Mouse (Mus musculus) T-cell, adult 2 months (primary cell): Measurements from ENCODE around the gene Twsg1.

Source experiments
- DNase-seq: peaks from one replicate; pipeline ENCODE4 v3.0.0; 2022; ENCODE audit warnings: low spot score

Gene Twsg1

GRCm38 (mm10) chr17:65933741-65934140, 17.3 kb downstream of the Twsg1 start:
- peak; percentile 15 for DNase-seq

GRCm38 (mm10) chr17:65931525-65931924, 19.5 kb downstream of the Twsg1 start:
- DNase-seq = no peak

DNA sequence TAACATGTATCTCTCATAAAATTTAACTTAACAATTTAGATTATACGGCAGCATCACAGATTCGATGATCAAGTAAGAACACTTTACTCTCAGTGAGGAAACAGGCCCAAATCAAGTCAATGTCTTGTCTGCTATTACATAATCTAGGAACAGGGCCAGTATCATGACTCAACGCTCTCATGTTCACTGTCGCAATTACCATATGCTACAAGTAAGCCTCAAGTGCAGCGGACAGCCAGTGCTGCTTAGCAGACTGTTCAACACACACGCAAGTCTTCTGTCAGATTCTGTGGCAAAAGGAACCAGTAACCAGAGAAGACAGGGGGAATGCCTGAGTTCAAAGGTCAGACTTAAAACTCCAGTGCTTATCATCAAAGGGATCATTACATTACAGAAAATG, 20.1 kb downstream of the Twsg1 start:
- DNase-seq = no peak

- no peak for DNase-seq
Measured at GRCm38 (mm10) chr17:65930158-65930826, 20.7 kb downstream of the Twsg1 start.

DNA sequence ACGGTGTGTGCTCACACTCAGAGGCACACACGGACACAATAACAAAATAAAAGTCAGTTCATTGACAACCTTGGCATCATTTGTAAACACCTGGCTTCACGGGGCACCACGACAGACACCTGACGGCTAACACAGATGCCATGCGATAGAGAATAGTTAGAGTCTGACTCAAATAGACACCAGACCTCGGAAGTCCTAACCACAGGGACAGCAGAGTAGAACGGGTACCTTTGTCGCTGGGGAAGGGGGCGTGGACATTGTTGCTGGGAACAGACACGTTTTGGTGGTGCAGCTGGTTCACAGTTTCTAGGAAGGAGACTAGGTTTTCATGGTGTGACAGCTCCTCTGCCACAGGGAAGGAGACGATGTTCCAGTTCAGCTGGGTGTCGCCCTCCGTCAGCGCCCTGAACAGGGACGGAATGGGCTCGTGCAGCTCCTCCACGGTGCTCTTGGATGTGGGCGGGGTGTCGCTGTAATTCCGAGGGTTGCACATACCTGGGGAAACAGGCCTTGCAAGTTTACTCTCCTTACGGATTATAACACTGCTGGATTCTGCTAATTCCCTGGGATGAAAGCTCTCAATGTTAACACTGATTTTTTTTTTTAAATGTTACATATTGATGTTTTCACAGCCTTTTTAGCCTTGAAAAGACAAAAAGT, 21.6 kb downstream of the Twsg1 start:
- DNase-seq = no peak

DNA sequence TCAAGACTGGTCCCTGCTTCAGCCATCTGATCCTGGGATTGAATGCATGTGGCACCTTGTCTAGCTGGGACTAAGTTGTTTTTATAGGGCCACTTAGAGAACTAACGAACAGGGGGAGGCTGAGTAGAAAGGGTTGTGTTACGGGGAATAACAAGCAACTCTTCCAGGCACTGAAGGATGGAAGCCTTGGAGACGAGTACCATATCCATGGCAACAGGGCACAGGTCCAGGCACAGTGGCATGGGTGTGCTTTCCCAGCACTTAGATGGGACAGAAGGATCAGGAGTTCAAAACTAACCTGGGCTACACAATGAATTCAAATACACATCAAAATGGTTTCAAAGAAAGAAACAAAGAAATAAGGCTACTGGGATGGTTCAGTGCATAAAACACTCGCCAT, 23.9 kb downstream of the Twsg1 start:
- DNase-seq = no peak

DNA sequence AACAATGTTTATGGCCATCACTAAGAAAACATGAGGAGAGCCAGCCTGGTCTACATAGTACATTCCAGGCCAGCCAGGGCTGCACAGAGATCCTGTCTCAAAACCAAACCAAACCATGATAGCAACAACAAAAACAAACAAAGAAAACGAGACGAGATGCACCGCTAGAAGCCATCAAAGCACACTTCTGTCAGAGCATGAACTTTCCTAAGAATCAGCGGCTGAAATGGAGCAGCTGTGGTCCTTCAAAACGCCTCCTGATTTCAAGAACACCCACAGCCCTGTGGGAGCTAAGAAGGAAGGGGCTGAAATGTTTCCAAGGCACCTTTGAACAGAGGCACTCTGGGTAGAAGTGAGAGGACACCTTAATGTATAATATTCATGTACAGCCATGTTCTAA, 26.8 kb downstream of the Twsg1 start:
- no peak for DNase-seq

DNA sequence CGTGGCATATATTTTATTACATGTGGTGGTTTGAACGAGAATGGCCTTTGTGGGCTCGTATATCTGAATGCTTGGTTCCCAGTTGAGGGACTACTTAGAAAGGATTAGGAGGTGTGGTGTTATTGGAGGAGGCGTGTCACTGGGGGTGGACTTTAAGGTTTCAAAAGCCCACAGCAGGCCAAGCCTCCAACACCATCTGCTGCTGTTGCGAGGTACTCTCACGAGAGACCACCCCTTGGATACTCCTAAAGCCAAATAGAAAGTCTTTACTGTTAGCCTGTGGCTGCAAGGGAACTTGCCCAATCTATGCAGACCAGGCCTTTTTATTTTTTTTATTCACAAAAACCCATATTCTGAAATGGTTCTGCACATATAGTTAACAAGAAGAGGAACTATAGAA, 29.1 kb downstream of the Twsg1 start:
- DNase-seq = no peak

GRCm38 (mm10) chr17:65919235-65919634, 31.8 kb downstream of the Twsg1 start:
- DNase-seq = no peak

DNA sequence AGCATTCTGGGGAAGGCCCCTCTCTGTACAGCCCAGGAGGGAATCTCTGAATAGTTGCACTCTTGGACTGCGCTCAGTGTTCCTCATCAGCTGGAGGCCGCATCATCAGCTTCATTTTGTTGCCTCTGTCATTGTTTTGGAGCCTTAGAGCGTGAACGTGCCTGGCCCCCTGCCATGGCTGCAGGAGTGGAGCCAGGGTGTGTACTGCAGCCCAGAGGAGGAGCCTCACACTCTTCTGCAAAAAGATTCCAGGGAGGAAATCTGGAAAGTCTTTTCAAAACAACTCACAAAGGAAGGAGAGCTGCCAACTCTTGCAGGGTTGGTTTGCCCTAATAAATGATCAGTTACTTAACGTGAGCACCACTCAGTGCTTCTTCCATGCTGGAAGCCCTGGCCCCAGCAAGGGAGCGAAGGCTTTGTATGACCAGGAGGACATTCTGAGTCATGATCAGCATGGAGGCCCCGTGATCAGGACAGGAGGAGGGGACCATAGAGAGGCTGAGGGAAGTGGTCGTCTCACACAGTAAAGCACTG, 34.8 kb downstream of the Twsg1 start:
- no peak for DNase-seq

DNA sequence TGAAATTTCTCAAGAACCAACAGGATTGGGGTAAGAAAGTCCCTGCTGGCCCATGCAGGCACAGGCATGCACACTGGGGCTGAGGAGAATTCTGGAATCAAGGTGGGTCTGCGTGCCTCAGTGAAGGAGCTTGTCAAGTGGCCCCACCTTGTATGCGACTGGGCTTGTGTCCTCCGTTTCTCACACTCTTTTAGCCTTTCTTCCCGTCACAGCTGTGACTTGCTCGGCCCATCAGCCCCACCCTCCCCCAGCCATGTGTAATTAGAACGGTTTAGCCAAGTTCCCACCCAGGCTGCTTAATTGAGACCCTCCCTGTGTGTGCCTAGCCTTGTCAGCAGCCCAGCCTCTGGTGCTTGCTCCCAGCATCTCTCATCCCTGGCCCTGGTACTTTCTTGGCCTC, 36.9 kb downstream of the Twsg1 start:
- no peak for DNase-seq

DNA sequence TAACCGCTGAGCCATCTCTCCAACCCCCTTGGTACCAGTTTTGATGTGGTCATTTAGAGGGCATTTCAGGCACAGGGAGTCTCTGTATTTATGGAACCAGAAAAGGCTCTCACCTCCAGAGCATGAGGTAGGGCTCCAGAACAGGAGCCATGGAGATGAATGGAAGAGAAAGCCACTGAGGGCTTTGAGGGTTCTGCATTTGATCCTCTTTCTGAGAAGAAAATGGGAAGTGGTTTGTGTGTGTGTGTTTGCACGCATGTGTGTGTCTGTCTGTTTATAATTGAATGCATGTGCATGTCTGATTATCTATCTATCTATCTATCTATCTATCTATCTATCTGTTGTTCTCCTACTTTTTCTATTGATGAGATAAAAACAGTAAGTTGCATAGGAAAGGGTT, 38.8 kb downstream of the Twsg1 start:
- no peak for DNase-seq

- no peak for DNase-seq
Measured at GRCm38 (mm10) chr17:65911285-65912069, 39.5 kb downstream of the Twsg1 start.

- no peak for DNase-seq
Measured at GRCm38 (mm10) chr17:65908270-65908669, 42.8 kb downstream of the Twsg1 start.

DNA sequence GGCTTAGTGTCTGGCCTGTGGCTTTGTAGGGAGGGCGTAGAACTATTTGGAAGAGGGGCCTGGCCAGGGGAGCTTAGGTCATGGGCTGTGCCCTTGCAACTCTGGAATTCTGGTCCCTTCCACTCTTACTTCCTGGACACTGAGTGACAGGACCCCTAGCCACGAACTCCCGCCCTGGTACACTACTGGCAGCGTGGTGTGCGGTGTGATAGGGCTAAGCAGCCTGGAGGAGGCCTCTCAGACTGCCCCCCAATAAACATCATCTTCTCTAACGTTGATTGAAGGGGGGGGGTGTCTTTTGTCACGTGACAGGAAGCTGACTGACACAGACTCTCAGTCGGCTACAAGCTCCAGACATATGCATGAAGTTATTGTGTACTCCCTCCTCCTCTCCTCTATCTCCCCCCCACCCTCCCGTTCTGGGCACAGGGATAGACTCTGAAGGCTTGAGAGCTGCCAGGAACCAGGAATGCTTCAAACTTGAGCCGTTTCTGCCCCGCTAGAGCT, 44.1 kb downstream of the Twsg1 start:
- DNase-seq = peak; percentile 64

DNA sequence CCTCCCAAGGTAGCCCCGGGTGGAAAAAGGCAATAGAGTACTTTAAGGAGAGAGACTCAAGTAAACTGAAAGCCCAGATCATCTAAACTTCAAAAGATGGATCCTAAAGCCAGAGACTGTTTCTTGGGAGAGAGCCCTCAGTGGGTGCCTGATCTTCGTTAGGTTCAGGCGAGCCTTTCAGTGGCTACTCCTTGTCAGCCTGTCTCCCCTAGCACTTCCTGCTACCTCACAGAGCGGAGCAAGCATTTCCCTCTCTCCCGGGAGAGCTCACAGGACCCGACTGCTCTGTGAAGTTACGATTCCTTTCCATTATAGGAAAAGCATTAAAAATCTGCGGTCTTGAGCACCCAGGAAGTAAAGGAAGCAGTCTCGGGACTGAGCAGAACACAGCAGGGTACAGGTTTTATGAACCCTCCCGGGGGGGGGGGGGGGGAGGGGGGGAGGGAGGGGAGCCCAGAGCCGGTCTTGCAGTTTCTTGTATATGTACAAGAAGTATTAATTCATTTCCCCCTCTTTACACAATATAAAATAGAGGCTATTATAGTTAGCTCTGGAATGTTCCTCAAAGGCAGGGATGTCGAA, 44.6 kb downstream of the Twsg1 start:
- no peak for DNase-seq

- no peak for DNase-seq
Measured at GRCm38 (mm10) chr17:65905241-65905640, 45.8 kb downstream of the Twsg1 start.

DNA sequence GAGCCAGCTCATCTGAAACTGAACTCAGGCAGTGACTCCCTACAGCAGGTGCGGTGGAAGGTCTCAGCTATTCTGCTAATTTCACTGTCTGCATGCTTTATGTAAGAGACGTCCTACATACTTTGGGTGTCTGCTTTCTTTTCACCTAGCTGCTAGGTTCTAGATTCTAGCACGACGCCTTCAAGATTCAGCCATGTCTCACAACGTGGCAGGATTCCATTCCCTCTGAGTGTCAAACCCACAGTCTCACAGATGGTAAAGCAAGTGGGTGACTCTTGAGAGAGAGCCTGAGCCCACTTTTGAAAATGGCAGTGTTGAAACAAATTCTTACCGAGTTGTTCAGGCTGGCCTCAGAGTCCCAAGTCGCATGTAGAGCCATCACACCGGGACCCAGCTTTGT, 47.2 kb downstream of the Twsg1 start:
- no peak for DNase-seq

GRCm38 (mm10) chr17:65903011-65903410, 48.0 kb downstream of the Twsg1 start:
- DNase-seq = no peak

GRCm38 (mm10) chr17:65902281-65902680, 48.7 kb downstream of the Twsg1 start:
- no peak for DNase-seq

DNA sequence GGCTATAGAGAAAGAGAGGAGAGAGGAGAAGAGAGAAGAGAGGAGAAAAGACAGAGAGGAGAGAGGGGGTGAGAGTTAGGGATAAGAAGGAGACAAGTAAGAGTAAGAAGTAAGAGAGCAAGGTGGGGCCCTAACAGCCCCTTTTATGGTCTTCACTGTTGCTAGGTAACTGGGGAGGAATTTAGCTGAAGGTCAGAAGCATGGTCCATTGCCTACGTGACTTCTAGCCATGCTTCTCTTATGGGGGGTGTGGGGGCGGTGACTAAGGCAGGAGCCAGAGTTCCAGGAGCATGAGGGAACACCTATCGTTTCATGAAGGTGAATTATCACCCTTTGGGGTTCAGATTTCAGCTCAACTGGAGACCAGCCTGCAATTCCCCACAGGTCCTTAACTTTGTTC, 55.0 kb downstream of the Twsg1 start:
- DNase-seq = no peak

GRCm38 (mm10) chr17:65889476-65889875, 61.5 kb downstream of the Twsg1 start:
- DNase-seq = no peak
